Mouse (Mus musculus): ENCODE measurements around the gene Fbxw19. TPM values are rescaled to one million over a fixed set of nuclear protein-coding genes. Genes with fewer than 3 reads are reported as not detected.
"Not testable (repeated sequence)": the region's sequence is repeated elsewhere in the genome, so short reads cannot be mapped to it uniquely, and the experiment has no call there.

Fbxw19 gene
- not detected in 2 replicates for total RNA-seq (2014; rRNA removed; ENCODE audit: low replicate concordance)
- not detected in 2 replicates for polyA plus RNA-seq (2015; fragmentation: Nextera tagmentation; extraction: Ambion mirVana)

DNA sequence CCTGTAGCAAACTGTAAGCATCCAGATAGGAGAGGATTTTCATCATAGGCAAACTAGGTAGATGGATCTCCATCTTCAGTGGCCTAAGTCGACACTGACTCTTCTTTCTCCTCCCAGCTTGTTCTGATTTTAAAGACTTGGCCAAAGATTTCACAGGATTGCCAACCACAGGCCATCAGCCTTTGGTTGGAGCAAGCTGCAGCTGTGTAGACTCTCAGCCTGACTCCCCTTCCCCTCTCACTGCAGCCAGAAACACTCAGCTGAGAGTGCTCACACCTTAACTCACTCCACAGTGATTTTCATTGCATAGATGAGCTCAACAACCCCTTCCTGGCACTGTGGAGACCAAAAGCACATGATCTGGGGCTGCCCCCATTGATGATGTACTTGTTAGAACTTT, at the start of gene Fbxw19:
Gene Fbxw19, minus strand, starts transcription at position 101 of the 400 bp plus-strand sequence.
- WGBS: 55% methylated on average over 1 of the region's 1 CpGs
- H3K27ac ChIP-seq (ENCODE audit: low read depth); ATAC-seq (ENCODE audit: insufficient read depth, low read depth); H3K9ac ChIP-seq (replicated peaks; ENCODE audit: low read depth, low read length); H3K36me3 ChIP-seq (replicated peaks; ENCODE audit: control insufficient read depth, insufficient read depth, low read length); H3K4me1 ChIP-seq (ENCODE audit: control insufficient read depth, insufficient read depth); H3K4me2 ChIP-seq (ENCODE audit: low read depth, low read length); DNase-seq (ENCODE audit: low spot score); H3K4me3 ChIP-seq (ENCODE audit: low read depth, low read length); H3K27me3 ChIP-seq (ENCODE audit: control insufficient read depth, insufficient read depth, low read length); H3K9me3 ChIP-seq (replicated peaks; ENCODE audit: control insufficient read depth, low read length): not testable (repeated sequence)

DNA sequence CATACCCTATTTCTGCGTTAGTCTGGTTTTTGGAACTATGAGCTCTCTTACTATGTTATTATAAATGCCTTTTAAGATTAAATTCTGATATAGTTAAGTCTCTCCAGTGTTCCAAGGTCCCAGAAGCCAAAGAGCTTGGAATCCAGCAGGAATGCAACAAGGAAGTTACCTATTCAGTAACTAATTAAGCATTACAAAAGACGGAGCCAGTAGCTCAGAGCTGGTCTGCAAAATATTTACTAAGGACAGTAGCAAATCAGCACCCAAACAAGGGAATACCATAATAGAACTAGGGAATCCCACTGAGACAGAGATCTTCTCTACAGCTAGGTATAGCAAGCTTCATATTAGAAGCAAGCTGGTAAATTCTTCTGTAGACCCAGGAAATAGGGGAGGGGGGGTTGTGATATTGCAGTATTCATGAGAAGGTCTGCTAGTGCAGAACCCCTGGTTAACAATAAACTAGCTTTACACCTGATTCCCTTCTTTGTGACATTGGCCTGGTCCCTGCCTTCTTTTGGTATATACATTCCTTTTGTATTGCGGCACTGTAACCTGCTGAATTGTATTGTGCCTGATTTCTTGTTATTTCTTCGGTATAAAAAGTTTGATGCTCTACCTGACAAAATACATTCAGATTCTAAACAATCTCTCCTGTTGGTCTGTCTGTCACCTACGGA, 27.9 kb upstream of the Fbxw19 start:
- ATAC-seq (ENCODE audit: insufficient read depth, low read depth): no peak
- TF ChIP-seq CTCF (IDR thresholded peaks at IDR 0.05; ENCODE audit: low read depth) (no peak), EP300 (IDR thresholded peaks at IDR 0.05; ENCODE audit: low read depth) (no peak)
- H3K9ac ChIP-seq (replicated peaks; ENCODE audit: low read depth, low read length): no peak overlapping the region
- no peak overlapping the region for H3K4me3 ChIP-seq (ENCODE audit: low read depth, low read length)
- 81% methylated on average over 5 of the region's 5 CpGs for WGBS
- no peaks in the 10 kb centered on the region for H3K27me3 ChIP-seq (ENCODE audit: control insufficient read depth, insufficient read depth, low read length)
- no peak for DNase-seq (ENCODE audit: low spot score)
- no peaks in the 10 kb centered on the region for H3K36me3 ChIP-seq (replicated peaks; ENCODE audit: control insufficient read depth, insufficient read depth, low read length)
- H3K9me3 ChIP-seq (replicated peaks; ENCODE audit: control insufficient read depth, low read length): no peaks in the 10 kb centered on the region
- H3K27ac ChIP-seq (ENCODE audit: low read depth): no peak overlapping the region
- H3K4me1 ChIP-seq (ENCODE audit: control insufficient read depth, insufficient read depth): no peaks in the 10 kb centered on the region
- no peak overlapping the region for H3K4me2 ChIP-seq (ENCODE audit: low read depth, low read length)

DNA sequence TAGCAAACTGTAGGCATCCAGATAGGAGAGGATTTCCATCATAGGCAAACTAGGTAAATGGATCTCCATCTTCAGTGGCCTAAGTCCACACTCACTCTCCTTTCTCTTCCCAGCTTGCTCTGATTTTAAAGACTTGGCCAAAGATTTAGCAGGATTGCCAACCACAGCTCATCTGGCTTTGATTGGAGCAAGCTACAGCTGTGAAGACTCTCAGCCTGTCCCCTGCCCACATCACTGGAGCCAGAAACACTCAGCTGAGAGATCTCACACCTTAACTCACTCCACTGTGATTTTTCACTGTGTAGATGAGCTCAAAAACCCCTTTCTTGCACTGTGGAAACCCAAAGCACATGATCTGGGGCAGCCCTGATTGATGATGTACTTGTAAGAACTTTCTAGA, 46.6 kb downstream of the Fbxw19 start, which contains the start of gene Fbxw16:
Gene Fbxw16, minus strand, starts transcription at position 101 of the 400 bp plus-strand sequence.
- H3K9ac ChIP-seq (replicated peaks; ENCODE audit: low read depth, low read length): no peak within 1 kb of the TSS
- H3K4me1 ChIP-seq (ENCODE audit: control insufficient read depth, insufficient read depth): no peaks in the 10 kb centered on the region
- H3K27ac ChIP-seq (ENCODE audit: low read depth): no peak within 1 kb of the TSS
- H3K4me3 ChIP-seq (ENCODE audit: low read depth, low read length): no peak within 1 kb of the TSS
- no peaks in the 10 kb centered on the region for H3K27me3 ChIP-seq (ENCODE audit: control insufficient read depth, insufficient read depth, low read length)
- no peaks in the 10 kb centered on the region for H3K9me3 ChIP-seq (replicated peaks; ENCODE audit: control insufficient read depth, low read length)
- DNase-seq (ENCODE audit: low spot score) (no peak), ATAC-seq (ENCODE audit: insufficient read depth, low read depth) (no peak)
- no peak within 1 kb of the TSS for H3K4me2 ChIP-seq (ENCODE audit: low read depth, low read length)
- no peak for TF ChIP-seq CTCF (IDR thresholded peaks at IDR 0.05; ENCODE audit: low read depth)
- no peak for TF ChIP-seq EP300 (IDR thresholded peaks at IDR 0.05; ENCODE audit: low read depth)
- H3K36me3 ChIP-seq (replicated peaks; ENCODE audit: control insufficient read depth, insufficient read depth, low read length): no peaks in the 10 kb centered on the region

DNA sequence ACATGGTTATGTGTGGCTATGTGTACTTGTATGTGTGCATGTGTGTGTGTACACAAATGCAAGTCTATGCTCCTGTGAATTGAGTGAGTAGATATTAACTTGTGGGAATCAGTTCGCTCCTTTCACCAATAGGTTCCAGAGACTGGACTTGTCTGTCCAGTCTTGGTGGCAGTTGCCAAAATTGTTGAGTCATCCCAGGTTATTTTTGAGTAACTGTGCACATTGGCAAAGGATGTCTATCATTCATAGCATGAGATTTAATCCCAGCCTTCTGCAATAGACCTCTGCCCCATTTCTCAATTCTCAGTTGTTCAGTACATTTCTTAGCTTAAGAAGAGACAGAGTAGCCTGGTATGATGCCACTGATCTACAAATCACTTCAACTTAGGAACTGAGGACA, 62.7 kb downstream of the Fbxw19 start:
- no peak for ATAC-seq (ENCODE audit: insufficient read depth, low read depth)

More for the DNA sequence above, 62.7 kb downstream of the Fbxw19 start:
- H3K9ac ChIP-seq (replicated peaks; ENCODE audit: low read depth, low read length): no peak overlapping the region
- H3K4me2 ChIP-seq (ENCODE audit: low read depth, low read length): no peak overlapping the region
- 79% methylated on average over 1 of the region's 1 CpGs for WGBS
- no peaks in the 10 kb centered on the region for H3K36me3 ChIP-seq (replicated peaks; ENCODE audit: control insufficient read depth, insufficient read depth, low read length)
- no peak overlapping the region for H3K4me3 ChIP-seq (ENCODE audit: low read depth, low read length)
- no peaks in the 10 kb centered on the region for H3K27me3 ChIP-seq (ENCODE audit: control insufficient read depth, insufficient read depth, low read length)
- no peak for DNase-seq (ENCODE audit: low spot score)
- TF ChIP-seq EP300 (IDR thresholded peaks at IDR 0.05; ENCODE audit: low read depth) (no peak), CTCF (IDR thresholded peaks at IDR 0.05; ENCODE audit: low read depth) (no peak)
- H3K4me1 ChIP-seq (ENCODE audit: control insufficient read depth, insufficient read depth): no peaks in the 10 kb centered on the region
- no peaks in the 10 kb centered on the region for H3K9me3 ChIP-seq (replicated peaks; ENCODE audit: control insufficient read depth, low read length)
- H3K27ac ChIP-seq (ENCODE audit: low read depth): no peak overlapping the region

Other genes starting within 250 kb of the Fbxw19 start
- gene Fbxw14, start 208.2 kb downstream of the Fbxw19 start, total RNA-seq (2014; rRNA removed; ENCODE audit: low replicate concordance): not detected in 2 replicates
- gene Fbxw14, start 208.2 kb downstream of the Fbxw19 start, polyA plus RNA-seq (2015; fragmentation: Nextera tagmentation; extraction: Ambion mirVana): not detected in 2 replicates
- gene Fbxw28, start 156.2 kb downstream of the Fbxw19 start, total RNA-seq (2014; rRNA removed; ENCODE audit: low replicate concordance): not detected in 2 replicates
- gene Fbxw28, start 156.2 kb downstream of the Fbxw19 start, polyA plus RNA-seq (2015; fragmentation: Nextera tagmentation; extraction: Ambion mirVana): not detected in 2 replicates
- gene Fbxw22, start 91.6 kb downstream of the Fbxw19 start, total RNA-seq (2014; rRNA removed; ENCODE audit: low replicate concordance): not detected in 2 replicates
- gene Fbxw22, start 91.6 kb downstream of the Fbxw19 start, polyA plus RNA-seq (2015; fragmentation: Nextera tagmentation; extraction: Ambion mirVana): not detected in 2 replicates
- gene Fbxw16, start 46.7 kb downstream of the Fbxw19 start, total RNA-seq (2014; rRNA removed; ENCODE audit: low replicate concordance): not detected in 2 replicates
- not detected in 2 replicates for gene Fbxw16, start 46.7 kb downstream of the Fbxw19 start, polyA plus RNA-seq (2015; fragmentation: Nextera tagmentation; extraction: Ambion mirVana)
- gene Fbxw15, start 72.4 kb upstream of the Fbxw19 start, total RNA-seq (2014; rRNA removed; ENCODE audit: low replicate concordance): not detected in 2 replicates
- gene Fbxw15, start 72.4 kb upstream of the Fbxw19 start, polyA plus RNA-seq (2015; fragmentation: Nextera tagmentation; extraction: Ambion mirVana): not detected in 2 replicates
- not detected in 2 replicates for gene Fbxw24, start 130.2 kb upstream of the Fbxw19 start, total RNA-seq (2014; rRNA removed; ENCODE audit: low replicate concordance)
- gene Fbxw24, start 130.2 kb upstream of the Fbxw19 start, polyA plus RNA-seq (2015; fragmentation: Nextera tagmentation; extraction: Ambion mirVana): not detected in 2 replicates
- gene Fbxw25, start 168.8 kb upstream of the Fbxw19 start, total RNA-seq (2014; rRNA removed; ENCODE audit: low replicate concordance): not detected in 2 replicates
- gene Fbxw25, start 168.8 kb upstream of the Fbxw19 start, polyA plus RNA-seq (2015; fragmentation: Nextera tagmentation; extraction: Ambion mirVana): not detected in 2 replicates
- not detected in 2 replicates for gene Fbxw18, start 206.8 kb upstream of the Fbxw19 start, total RNA-seq (2014; rRNA removed; ENCODE audit: low replicate concordance)
- gene Fbxw18, start 206.8 kb upstream of the Fbxw19 start, polyA plus RNA-seq (2015; fragmentation: Nextera tagmentation; extraction: Ambion mirVana): not detected in 2 replicates